Mouse (Mus musculus): ENCODE data around the gene Unc80. TPM values are rescaled to one million over a fixed set of nuclear protein-coding genes. Genes with fewer than 3 reads are reported as not detected.
"Not testable (repeated sequence)": the region's sequence is repeated elsewhere in the genome, so short reads cannot be mapped to it uniquely, and the experiment has no call there.

Gene Unc80
- polyA plus RNA-seq, 2 experiments from 2014 or later: not detected

DNA sequence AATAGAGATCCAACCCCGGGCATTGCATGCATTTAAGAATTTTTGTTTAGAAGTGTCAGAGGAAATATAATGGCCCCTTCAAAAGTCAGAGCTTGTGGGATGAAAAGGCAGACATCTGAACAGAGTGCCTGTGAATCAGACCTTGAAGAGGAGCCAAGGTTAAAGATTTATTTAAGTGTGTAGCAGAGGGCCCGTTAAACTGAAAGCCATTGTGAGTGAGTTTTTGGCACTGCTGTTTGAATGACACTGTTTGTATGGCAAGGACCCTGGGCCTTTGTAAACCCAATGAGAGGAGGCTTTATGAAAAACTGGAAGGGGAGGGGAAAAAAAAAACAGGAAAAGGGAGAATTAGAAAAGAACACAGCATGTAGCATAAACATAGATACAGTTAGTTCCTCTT, 170.0 kb downstream of the Unc80 start:
- ATAC-seq: no peak

DNA sequence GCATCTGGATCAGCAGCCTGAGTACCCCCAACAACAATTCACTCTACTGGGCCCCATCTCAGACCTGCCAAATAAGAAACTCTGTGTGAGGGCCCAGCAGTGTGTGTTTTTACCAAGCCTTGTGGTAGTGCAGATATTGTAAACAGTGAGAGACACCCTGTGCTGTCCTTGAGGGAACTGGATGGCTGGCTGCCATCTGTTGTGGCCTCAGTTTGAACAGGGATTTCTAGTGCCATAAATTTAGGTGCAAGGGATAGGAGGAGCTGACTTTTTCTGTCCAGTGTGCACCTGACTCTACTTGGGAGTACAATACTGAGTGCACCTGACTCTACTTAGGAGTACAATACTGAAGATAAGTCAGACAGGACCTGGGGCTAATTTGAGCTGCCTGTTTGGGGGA, 178.7 kb downstream of the Unc80 start:
- ATAC-seq: no peak

- ATAC-seq: peak; percentile 74
Measured at GRCm38 (mm10) chr1:66649568-66649967, 181.4 kb downstream of the Unc80 start.

DNA sequence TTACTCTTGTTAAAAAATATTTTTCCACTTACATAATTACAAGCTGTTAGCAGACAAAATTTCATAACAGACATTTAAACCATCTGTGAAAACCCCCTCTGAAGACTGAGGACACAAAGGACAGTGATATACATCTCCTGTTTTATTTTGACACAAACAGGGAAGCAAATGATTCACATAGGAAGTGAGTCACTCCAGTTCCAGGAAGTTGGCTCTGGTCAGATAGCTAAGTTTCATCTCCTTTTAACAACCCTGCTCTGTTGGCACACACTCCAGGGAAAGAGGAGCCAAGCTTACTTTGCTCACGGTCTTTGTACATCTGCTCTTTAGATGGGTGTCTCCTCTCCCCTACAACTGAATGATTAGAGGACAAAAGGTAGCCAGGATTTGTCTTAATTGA, 181.8 kb downstream of the Unc80 start:
- peak; percentile 45 for ATAC-seq

- ATAC-seq: no peak
Measured at GRCm38 (mm10) chr1:66655119-66655746, 187.1 kb downstream of the Unc80 start.

GRCm38 (mm10) chr1:66655747-66656119, 187.6 kb downstream of the Unc80 start:
- no peak for ATAC-seq

DNA sequence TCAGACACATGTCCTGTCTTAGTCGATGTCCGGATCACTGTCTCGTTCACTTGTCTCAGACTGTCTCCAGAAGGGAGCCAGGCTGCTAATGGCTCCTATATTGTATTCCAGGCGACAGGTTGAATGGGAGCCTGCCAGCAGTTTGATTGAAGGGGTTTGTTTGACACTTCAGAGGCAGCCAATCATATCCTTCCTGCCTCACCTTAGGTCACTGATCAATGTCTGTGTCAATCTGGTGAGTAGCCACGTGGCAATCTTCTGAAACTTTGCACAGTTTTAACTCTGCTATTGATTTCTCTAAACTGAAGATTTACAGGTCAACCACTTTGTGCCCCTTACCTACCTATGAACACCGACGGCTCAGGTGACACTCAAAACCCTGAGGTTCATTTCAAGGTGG, 203.3 kb downstream of the Unc80 start:
- ATAC-seq: no peak

DNA sequence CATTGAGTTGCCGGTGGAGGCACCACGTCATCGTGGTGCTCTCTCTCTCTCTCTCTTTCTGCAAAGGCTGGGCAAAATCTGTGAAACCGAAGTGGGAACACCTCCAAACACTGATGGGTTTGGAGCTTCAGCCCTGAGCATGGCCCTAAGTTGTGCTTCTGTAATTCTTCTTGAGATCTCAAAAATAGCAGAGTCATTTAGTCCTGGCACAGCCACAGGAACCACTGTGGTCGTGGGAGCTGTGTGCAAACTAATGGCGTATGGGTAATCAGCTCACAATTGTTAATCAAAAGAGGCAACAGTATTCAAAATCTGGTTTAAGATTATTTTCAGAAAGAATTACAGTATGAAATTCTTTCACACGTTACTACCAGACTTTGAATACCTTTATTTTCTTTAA, 204.6 kb downstream of the Unc80 start:
- no peak for ATAC-seq

- ATAC-seq: no peak
Measured at GRCm38 (mm10) chr1:66677928-66678327, 209.8 kb downstream of the Unc80 start.

- no peak for ATAC-seq
Measured at GRCm38 (mm10) chr1:66678662-66679061, 210.5 kb downstream of the Unc80 start.

DNA sequence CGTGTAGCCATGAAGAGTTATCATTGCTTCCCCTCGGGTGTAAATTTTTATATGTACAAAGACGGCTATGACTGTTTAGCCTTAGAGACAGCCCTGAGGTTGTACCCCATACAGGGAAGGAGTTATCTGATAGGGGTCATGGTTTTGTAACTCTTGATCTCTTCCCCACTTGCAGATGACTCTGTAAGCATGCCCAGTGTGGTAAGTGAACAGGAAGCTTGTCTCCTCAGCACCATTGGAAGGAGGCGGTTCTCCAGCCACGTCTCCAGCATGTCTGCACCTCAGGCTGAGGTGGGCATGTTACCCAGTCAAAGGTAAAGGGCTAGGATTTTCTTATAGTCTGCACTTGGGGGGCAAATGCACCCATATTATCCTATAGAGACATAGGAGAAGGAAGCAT, 214.8 kb downstream of the Unc80 start:
- ATAC-seq: no peak

DNA sequence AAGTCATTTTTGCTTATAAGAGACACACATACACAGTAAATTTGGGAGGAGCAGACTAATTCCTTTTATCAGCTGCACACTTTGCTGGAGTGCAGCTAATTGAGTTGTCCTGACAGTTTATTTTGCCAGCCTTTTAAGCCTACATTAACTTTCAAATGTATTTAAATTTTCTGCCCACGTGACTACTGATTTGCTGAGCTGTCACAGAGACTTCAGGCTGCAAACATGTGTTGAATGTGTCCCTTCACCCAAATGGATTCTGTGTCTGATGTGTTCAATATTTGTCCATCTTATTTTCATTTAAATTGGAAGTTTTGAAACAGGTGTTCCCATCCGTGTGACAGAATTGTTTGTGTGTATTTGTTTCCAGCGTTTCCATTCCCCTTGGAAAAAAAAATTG, 223.6 kb downstream of the Unc80 start:
- ATAC-seq: no peak

- no peak for ATAC-seq
Measured at GRCm38 (mm10) chr1:66692308-66692707, 224.1 kb downstream of the Unc80 start.

DNA sequence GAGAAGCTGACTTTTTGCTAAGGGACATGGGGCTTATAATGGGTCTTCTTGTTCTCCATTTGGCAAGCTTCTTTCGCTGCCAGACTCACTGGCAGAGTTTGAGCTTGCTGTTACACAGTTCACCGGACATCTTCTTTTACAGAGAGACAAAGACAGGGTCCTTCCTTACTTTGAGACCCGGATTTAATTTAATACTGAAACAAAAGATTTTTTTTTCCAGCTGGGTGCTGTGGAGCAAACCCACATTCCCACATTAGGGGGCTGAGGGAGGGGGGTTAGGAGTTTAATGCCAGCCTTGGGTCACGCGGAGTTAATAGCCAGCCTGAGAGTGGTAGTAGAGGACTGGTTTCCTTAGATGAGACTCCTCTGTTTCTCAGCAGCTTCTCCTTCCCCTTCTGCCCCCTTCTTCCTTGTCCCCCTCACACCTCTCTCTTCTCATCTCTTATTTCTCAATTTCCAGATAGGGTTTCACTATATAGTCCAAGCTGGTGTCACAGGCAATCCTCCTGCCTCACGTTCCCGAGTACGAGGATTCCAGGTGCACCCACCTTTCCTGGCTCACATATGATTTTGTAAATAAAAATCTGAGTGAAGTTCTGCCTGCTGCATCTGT, 224.7 kb downstream of the Unc80 start:
- ATAC-seq: no peak

DNA sequence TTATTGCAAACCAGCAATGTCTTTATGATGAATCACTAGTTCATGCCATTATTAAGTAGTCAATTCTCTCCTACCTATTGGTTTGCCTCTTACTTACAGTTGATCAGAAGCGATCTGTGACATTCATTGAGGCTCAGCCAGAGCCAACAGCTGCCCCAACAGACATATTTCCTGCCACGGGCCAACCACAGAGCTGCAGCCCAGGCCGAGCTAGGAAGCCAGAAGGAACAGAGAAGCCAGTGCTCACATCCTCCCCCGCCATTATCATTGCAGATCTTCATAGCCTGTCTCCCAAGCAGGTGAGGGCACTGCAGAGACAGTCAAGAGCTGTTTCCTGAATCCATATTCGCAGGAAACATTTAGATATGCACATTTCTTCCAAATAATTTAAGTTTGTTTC, 226.1 kb downstream of the Unc80 start:
- no peak for ATAC-seq

DNA sequence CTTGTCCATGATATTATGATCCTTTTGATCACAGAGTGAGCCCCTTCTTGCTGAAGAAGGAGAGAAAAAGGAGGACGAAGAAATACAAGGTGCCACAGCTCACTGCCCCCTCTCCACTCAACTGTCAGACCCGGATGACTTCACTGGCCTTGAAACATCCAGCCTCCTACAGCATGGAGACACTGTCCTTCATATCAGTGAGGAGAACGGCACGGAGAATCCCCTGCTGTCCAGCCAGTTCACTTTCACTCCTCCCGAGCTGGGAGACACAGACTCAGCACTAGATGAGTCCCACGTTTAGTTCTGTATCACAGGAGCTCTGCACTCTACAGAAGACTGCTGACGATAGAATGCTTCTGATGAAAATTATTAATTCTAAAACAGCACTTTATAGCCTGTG, 227.1 kb downstream of the Unc80 start:
- no peak for ATAC-seq

DNA sequence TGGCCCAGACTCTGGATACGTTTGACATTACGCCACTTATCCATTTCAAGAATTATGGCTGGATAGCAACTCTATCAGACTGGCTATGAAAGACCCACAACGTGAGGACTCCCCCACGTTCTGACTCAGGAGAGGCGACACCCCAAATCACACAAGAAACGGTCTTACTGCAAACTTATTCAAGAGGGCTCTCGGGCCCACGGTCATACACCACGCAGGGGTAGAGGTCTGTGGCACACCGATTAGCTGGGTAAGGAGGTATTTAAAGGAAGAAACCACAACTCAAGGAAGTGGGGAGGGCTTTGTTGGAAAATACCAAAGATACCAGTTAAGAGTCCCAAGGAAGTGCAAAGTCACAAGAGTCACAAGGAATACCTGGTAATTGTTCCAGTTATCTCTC, 231.5 kb downstream of the Unc80 start:
- ATAC-seq: not testable (repeated sequence)

GRCm38 (mm10) chr1:66700149-66700692, 232.1 kb downstream of the Unc80 start:
- peak; percentile 0 for ATAC-seq

- peak; percentile 99 for ATAC-seq
Measured at GRCm38 (mm10) chr1:66700693-66701575, 232.8 kb downstream of the Unc80 start, which contains the start of gene Rpe. Rpe (plus strand) TSS chr1:66700831.

DNA sequence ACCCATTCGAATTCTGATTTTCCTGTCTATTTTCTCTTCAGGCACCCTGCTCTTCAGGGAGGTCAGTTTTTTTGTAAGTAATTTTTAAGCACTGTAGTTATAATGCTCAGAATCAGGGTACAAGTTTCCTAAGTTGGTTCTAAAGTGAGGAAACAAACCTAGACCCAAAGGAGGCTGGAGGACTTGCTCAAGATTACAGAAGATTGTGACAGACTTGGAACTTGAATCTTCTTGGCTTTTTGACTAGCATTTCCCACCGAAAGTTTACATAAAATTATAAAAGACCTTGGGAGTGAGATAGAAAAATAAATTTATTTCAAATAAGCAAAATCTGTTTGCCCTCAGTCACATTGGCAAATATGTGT, 233.4 kb downstream of the Unc80 start:
- ATAC-seq: no peak

DNA sequence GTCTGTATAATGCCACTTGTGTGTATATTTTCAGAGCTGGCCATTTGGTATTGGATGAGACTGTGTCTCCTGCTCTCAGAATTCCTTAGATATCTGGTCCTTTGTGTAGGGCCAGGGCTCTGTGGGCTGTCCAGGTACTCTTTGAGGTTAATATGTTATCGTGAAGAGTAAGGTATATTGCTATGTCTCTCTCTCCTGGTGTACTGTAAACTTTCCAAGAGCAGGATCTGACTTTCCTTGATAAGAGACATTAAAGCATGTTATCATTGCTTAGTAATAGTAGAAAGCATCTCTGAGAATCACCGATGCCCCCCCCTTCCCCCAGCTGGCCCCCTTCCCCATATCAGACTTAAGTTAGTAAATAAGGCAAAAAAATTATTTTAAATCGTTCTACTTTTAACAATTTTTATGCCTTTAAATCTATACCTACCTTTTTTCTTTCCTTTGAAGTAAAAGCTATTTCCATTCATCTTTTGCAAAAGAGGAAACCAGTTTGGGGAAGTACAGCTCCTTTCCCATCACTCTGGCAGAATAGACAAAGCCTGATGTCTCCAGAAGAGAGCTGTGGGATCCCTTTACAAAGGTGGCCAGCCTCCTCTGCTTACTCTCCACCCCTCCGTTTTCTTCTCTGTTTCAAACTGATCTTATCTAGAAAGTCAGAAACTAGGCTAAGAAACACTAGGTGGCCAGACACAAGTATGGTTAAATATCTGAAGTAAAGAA, 234.6 kb downstream of the Unc80 start:
- no peak for ATAC-seq

DNA sequence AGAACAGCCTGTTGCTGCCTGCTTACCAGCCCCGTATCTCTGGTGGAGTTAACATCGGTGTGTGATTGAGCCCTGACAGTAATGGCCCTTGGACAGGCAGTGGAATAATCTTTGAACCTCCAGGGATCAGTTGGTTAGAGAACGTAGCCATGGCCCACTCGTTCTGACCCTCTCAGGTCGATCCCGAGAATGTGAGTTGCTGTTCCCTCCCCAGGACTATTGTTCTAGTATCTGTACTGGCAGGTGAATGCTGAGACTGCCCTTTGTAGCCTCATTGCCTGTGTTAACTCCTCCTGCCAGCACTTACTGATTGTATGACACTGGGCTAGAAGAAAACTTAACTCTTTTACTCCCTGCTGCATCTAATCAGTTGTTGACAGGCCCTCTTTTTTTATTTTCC, 236.4 kb downstream of the Unc80 start:
- ATAC-seq: no peak

- ATAC-seq: no peak
Measured at GRCm38 (mm10) chr1:66712859-66713258, 244.7 kb downstream of the Unc80 start.
